Mouse (Mus musculus) lung, adult 2 months (tissue): Measurements from ENCODE around the gene Spata21. TPM values are rescaled to one million over a fixed set of nuclear protein-coding genes. Genes with fewer than 3 reads are reported as not detected.

Source experiments
- DNase-seq: peaks from one replicate; pipeline ENCODE4 v3.0.0; 2022
- H3K4me1 ChIP-seq: fragments of 200-500 bp; 2 replicates; pipeline ENCODE4 v1.6.1; 2011; ENCODE audit warnings: low read length; ENCODE audit not compliant: control insufficient read depth, insufficient read depth
- H3K4me3 ChIP-seq: fragments of 200-500 bp; replicated peaks from 2 replicates; pipeline ENCODE3; 2011; ENCODE audit warnings: low read depth, mild to moderate bottlenecking, control low read depth, low read length; ENCODE audit errors: extremely low read depth
- CTCF ChIP-seq: fragments of 200-500 bp; IDR thresholded peaks from 2 replicates; pipeline ENCODE4 v1.5.1; 2011; ENCODE audit warnings: mild to moderate bottlenecking, low read length, control low read depth; ENCODE audit not compliant: insufficient read depth
- POLR2A ChIP-seq: fragments of 200-500 bp; IDR thresholded peaks from 2 replicates; pipeline ENCODE4 v1.6.1; 2011; ENCODE audit warnings: low read depth, mild to moderate bottlenecking, control low read depth, low read length, borderline replicate concordance; ENCODE audit errors: extremely low read depth
- WGBS: fragments of 180-500 bp; shearing (Covaris S2); methylation state at CpG from one replicate; pipeline ENCODE4 v1.1.7; 2018; 5-methylcytosine and 5-hydroxymethylcytosine counted together
- polyA plus RNA-seq: library from polyadenylated mRNA; depleted of rRNA; stranded (reverse); fragments of >200 nt; gene quantifications from 2 replicates; pipeline ENCODE4 v1.2.3, GENCODE M21; 2012; rRNA removed

The Spata21 gene
- polyA plus RNA-seq, 1 experiment = not detected

DNA sequence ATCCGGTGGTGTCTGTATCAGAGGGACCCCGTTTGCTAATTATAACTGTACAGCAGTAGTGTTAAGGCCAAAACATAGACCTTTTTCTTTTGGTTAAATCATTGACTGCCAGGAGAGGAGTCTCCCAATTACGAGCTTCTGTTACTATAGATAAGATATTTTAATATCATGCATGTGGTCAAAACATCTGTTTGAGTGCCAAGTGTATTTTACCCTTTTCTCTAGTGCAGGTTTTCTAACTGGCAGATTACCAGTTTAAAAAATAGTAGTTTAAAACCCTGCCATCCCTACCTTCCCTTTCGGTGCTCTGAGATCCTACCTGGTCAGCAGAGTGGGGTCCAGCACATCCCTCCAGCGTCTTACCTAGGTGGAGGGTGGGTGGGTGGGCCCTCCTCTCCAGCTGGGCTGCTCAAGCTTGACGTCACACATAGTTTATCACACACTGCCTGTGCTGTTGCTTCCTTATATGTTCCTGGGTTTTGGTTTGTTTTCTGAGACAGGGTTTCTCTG, 73.6 kb downstream of the Spata21 start:
- no peak overlapping the region for H3K4me3 ChIP-seq
- DNase-seq = no peak
- WGBS = 54% methylated on average over 6 of the region's 6 CpGs
- H3K4me1 ChIP-seq = no peaks in the 10 kb centered on the region
- TF ChIP-seq POLR2A (no peak), CTCF (no peak)

Other genes starting within 250 kb of the Spata21 start
- gene Padi1, start 242.6 kb upstream of the Spata21 start, polyA plus RNA-seq = 0.36 and 1.9 TPM in 2 replicates
- gene Padi2, start 182.0 kb upstream of the Spata21 start, polyA plus RNA-seq = 3.7 and 4.7 TPM in 2 replicates
- gene Sdhb, start 127.1 kb upstream of the Spata21 start, polyA plus RNA-seq = 97.5 and 143 TPM in 2 replicates
- gene Atp13a2, start 101.5 kb upstream of the Spata21 start, polyA plus RNA-seq = 199 and 258 TPM in 2 replicates
- 173 and 190 TPM in 2 replicates for gene Mfap2, start 77.9 kb upstream of the Spata21 start, polyA plus RNA-seq
- 10.1 and 14.0 TPM in 2 replicates for gene Crocc, start 27.8 kb upstream of the Spata21 start, polyA plus RNA-seq
- 76.7 and 85.5 TPM in 2 replicates for gene Necap2, start 10.0 kb upstream of the Spata21 start, polyA plus RNA-seq
- gene Szrd1, start 51.4 kb downstream of the Spata21 start, polyA plus RNA-seq = 50.5 and 56.4 TPM in 2 replicates
- 13.8 and 14.2 TPM in 2 replicates for gene Fbxo42, start 59.6 kb downstream of the Spata21 start, polyA plus RNA-seq
- gene Rsg1, start 125.6 kb downstream of the Spata21 start, polyA plus RNA-seq = 1.9 and 3.7 TPM in 2 replicates
- gene Arhgef19, start 151.2 kb downstream of the Spata21 start, polyA plus RNA-seq = 11.5 and 15.3 TPM in 2 replicates
- gene Epha2, start 212.9 kb downstream of the Spata21 start, polyA plus RNA-seq = 54.0 and 68.8 TPM in 2 replicates